Mouse (Mus musculus): ENCODE measurements around the gene Nceh1. TPM values are rescaled to one million over a fixed set of nuclear protein-coding genes. Genes with fewer than 3 reads are reported as not detected.
"Not testable (repeated sequence)": the region's sequence is repeated elsewhere in the genome, so short reads cannot be mapped to it uniquely, and the experiment has no call there.

Nceh1 gene
- polyA plus RNA-seq, 1 experiment from 2014 or later: 55.6 TPM

DNA sequence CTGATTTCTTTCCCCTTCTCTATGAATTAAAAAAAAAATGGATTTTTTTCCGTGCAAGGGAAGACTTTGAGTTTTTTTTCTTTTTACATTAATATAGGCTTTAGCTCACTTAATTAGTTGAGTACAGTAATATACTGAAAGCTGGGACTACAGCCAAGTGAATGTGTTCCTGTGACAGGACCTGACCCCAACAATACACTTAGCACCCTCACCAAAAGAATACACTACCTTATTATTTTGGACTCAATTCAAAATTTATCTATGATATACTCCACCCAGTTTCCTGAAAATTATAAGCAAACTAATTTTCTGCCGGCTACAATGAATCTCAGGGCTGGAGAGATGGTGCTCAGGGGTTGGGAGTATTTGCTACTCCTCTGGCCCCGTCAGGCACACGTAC is 86.4 kb downstream of the Nceh1 start:
- Histone ChIP-seq H3K4me1 (ENCODE audit: insufficient read depth, low read depth, low read length) (peaks cover 11% of the 10 kb centered on the region; the same call in 1 of the 2 replicates), H3K4me2 (replicated peaks; ENCODE audit: low read depth, low read length) (no peak overlapping the region), H3K4me3 (ENCODE audit: low read depth, low read length) (no peak overlapping the region), H3K9me3 (ENCODE audit: low read length) (no peaks in the 10 kb centered on the region), H3K9ac (replicated peaks; ENCODE audit: low read depth) (no peak overlapping the region), H3K27ac (ENCODE audit: low read length) (no peak overlapping the region), H3K27me3 (replicated peaks; ENCODE audit: insufficient read depth, low read length) (no peaks in the 10 kb centered on the region), H3K36me3 (ENCODE audit: insufficient read depth, low read length) (no peaks in the 10 kb centered on the region)
- peak; percentile 80; the same call in 1 of the 2 replicates for TF ChIP-seq EP300 (IDR thresholded peaks at IDR 0.05)
- no peak for TF ChIP-seq CTCF (IDR thresholded peaks at IDR 0.05)
- ATAC-seq (peak; percentile 33; the same call in 1 of the 2 replicates), DNase-seq (ENCODE audit: low spot score) (peak; percentile 62)
- 33% methylated on average over 4 of the region's 4 CpGs for WGBS

DNA sequence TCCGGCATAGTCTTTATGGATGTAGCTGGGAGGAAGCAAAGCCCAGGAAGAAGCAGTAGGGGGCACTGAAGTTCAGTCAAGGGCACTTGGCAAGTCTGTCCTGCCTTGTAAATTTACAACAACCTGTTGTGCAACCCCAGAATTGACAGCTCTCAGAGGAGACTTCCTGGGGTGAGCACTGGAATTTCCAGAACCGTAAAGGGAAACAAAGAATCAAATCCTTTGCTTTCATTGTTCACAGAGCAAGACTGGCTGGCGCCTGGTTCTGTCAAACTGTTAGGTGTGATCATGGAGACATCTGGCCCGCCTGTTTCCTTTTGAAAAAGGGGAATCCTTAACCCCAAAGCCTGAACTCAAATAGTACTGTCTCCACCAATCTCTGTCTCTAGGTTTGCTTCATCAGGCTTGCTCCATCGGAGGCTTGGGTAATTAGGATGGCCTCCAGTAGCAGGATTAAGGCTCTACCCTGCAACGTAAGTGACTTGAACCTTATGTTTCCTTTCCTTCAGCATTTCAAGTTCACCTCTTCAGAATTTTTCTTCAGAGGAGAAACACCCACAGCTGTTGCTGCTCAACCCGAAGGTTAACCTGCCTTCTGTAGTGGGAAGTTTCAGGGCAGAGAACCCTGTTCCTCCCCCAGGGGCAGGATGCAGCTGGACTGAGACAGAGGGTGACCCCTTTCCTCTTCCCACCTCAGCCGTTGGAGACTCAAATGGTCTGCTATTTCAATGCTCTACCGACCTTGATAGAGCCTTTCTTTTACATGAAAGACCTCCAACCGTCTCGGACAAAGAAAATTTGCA is 87.6 kb downstream of the Nceh1 start:
- DNase-seq (ENCODE audit: low spot score) (peak; percentile 94), ATAC-seq (peak; percentile 84)
- H3K4me3 ChIP-seq (ENCODE audit: low read depth, low read length): no peak overlapping the region
- TF ChIP-seq CTCF (IDR thresholded peaks at IDR 0.05) (peak; percentile 72), EP300 (IDR thresholded peaks at IDR 0.05) (peak; percentile 89)
- no peaks in the 10 kb centered on the region for H3K9me3 ChIP-seq (ENCODE audit: low read length)
- peak overlapping the region; percentile 66 for H3K27ac ChIP-seq (ENCODE audit: low read length)
- no peaks in the 10 kb centered on the region for H3K27me3 ChIP-seq (replicated peaks; ENCODE audit: insufficient read depth, low read length)
- no peaks in the 10 kb centered on the region for H3K36me3 ChIP-seq (ENCODE audit: insufficient read depth, low read length)
- H3K9ac ChIP-seq (replicated peaks; ENCODE audit: low read depth): no peak overlapping the region
- peaks cover 11% of the 10 kb centered on the region; the same call in 1 of the 2 replicates for H3K4me1 ChIP-seq (ENCODE audit: insufficient read depth, low read depth, low read length)
- 19% methylated on average over 11 of the region's 11 CpGs for WGBS
- H3K4me2 ChIP-seq (replicated peaks; ENCODE audit: low read depth, low read length): peak overlapping the region; percentile 17

- DNase-seq (ENCODE audit: low spot score): no peak
- no peaks in the 10 kb centered on the region for H3K27me3 ChIP-seq (replicated peaks; ENCODE audit: insufficient read depth, low read length)
- no peak overlapping the region for H3K4me3 ChIP-seq (ENCODE audit: low read depth, low read length)
- H3K4me2 ChIP-seq (replicated peaks; ENCODE audit: low read depth, low read length): 0 out of 2 replicates have a peak overlapping the region, but pooled peaks have one; percentile 18
- H3K9me3 ChIP-seq (ENCODE audit: low read length): no peaks in the 10 kb centered on the region
- H3K36me3 ChIP-seq (ENCODE audit: insufficient read depth, low read length): no peaks in the 10 kb centered on the region
- no peak for ATAC-seq
- no peak overlapping the region for H3K27ac ChIP-seq (ENCODE audit: low read length)
- WGBS: 31% methylated on average over 7 of the region's 7 CpGs
- H3K4me1 ChIP-seq (ENCODE audit: insufficient read depth, low read depth, low read length): peaks cover 11% of the 10 kb centered on the region; the same call in 1 of the 2 replicates
- TF ChIP-seq EP300 (IDR thresholded peaks at IDR 0.05) (no peak), CTCF (IDR thresholded peaks at IDR 0.05) (no peak)
- H3K9ac ChIP-seq (replicated peaks; ENCODE audit: low read depth): no peak overlapping the region
These were observed 90.4 kb downstream of the Nceh1 start for GRCm38 (mm10) chr3:27272926-27273745.

DNA sequence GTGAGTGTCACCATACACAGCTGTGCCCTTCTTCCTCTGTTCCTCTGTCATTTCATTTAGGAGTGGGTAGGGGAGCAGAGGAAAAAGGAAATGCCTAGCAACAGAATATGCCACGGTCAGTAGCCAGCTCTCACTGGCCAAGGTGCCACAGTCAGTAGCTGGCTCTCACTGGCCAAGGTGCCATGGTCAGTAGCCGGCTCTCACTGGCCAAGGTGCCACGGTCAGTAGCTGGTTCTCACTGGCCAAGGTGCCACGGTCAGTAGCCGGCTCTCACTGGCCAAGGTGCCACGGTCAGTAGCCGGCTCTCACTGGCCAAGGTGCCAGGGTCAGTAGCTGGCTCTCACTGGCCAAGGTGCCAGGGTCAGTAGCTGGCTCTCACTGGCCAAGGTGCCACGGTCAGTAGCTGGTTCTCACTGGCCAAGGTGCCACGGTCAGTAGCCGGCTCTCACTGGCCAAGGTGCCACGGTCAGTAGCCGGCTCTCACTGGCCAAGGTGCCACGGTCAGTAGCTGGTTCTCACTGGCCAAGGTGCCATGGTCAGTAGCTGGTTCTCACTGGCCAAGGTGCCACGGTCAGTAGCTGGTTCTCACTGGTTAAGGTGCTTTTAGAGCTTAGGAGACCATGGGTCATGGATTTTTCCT is 96.6 kb downstream of the Nceh1 start:
- not testable (repeated sequence) for H3K4me2 ChIP-seq (replicated peaks; ENCODE audit: low read depth, low read length); DNase-seq (ENCODE audit: low spot score); H3K4me1 ChIP-seq (ENCODE audit: insufficient read depth, low read depth, low read length); H3K36me3 ChIP-seq (ENCODE audit: insufficient read depth, low read length); H3K27me3 ChIP-seq (replicated peaks; ENCODE audit: insufficient read depth, low read length); H3K27ac ChIP-seq (ENCODE audit: low read length); ATAC-seq; H3K9me3 ChIP-seq (ENCODE audit: low read length); H3K9ac ChIP-seq (replicated peaks; ENCODE audit: low read depth); H3K4me3 ChIP-seq (ENCODE audit: low read depth, low read length)
- 90% methylated on average over 9 of the region's 14 CpGs for WGBS

GRCm38 (mm10) chr3:27280280-27280749 is 97.5 kb downstream of the Nceh1 start:
- 34% methylated on average over 11 of the region's 11 CpGs for WGBS
- H3K27ac ChIP-seq (ENCODE audit: low read length): no peak overlapping the region
- peak; percentile 29 for ATAC-seq

More at GRCm38 (mm10) chr3:27280280-27280749, 97.5 kb downstream of the Nceh1 start:
- no peak for TF ChIP-seq EP300 (IDR thresholded peaks at IDR 0.05)
- Histone ChIP-seq H3K4me1 (ENCODE audit: insufficient read depth, low read depth, low read length) (peaks cover 7% of the 10 kb centered on the region; the same call in 1 of the 2 replicates), H3K27me3 (replicated peaks; ENCODE audit: insufficient read depth, low read length) (no peaks in the 10 kb centered on the region), H3K4me3 (ENCODE audit: low read depth, low read length) (no peak overlapping the region), H3K4me2 (replicated peaks; ENCODE audit: low read depth, low read length) (no peak overlapping the region), H3K9me3 (ENCODE audit: low read length) (no peaks in the 10 kb centered on the region), H3K9ac (replicated peaks; ENCODE audit: low read depth) (no peak overlapping the region), H3K36me3 (ENCODE audit: insufficient read depth, low read length) (no peaks in the 10 kb centered on the region)
- DNase-seq (ENCODE audit: low spot score): no peak
